Comparison of ENCODE assay signal across 22 mouse cellular contexts in the genomic region with DNA sequence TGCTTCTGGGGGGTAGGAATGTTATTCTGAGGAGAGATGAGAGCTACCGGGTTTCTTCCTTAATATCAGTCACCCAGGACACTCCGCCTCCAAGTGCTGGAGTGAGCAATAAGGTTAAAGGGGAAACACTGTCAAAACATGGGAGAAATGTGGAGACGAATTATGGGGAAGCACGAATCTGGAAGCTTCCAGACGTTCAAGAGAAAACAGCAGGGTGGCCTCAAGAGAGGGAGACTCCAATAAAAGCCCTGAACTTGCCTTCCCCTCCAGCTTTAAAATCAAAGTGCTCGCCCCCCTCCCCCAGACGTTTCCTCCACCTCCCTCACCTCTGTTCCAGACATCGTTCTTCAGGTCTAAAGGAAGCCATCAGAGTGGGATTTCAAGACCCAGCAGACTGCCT.
"Had no signal": no experiment of that assay in that cellular context is flagged by ENCODE, and none has a peak within 500 bp of the region (broad histone marks: within the 10 kb centered on the region; RNA-seq: fewer than 3 reads in every experiment).

No protein-coding gene starts in this region.

- H3K27me3 ChIP-seq: forebrain, embryonic 15.5 days; heart, embryonic 13.5 days; heart, embryonic 15.5 days; hindbrain, embryonic 13.5 days; hindbrain, embryonic 15.5 days; limb, embryonic 13.5 days; limb, embryonic 15.5 days had no signal

- H3K4me2 ChIP-seq: forebrain, embryonic 15.5 days; heart, embryonic 11.5 days; heart, embryonic 13.5 days; heart, embryonic 15.5 days; hindbrain, embryonic 13.5 days; hindbrain, embryonic 15.5 days; limb, embryonic 13.5 days; limb, embryonic 15.5 days had no signal

- H3K4me1 ChIP-seq: forebrain, embryonic 15.5 days; hindbrain, embryonic 13.5 days; hindbrain, embryonic 15.5 days had no signal

- ATAC-seq: forebrain, embryonic 15.5 days; forebrain, postnatal 0 days; hindbrain, postnatal 0 days; intestine, embryonic 16.5 days had no signal

- DNase-seq: forebrain, postnatal 0 days; gastrocnemius, postnatal 14 days; gastrocnemius, postnatal 36 days; heart, adult 18-20 months; heart, postnatal 14 days; heart, postnatal 36 days; kidney, adult 18-20 months; kidney, adult 9 months; kidney, postnatal 14 days; layer of hippocampus, adult 9-11 months; layer of hippocampus, postnatal 36 days; left cerebral cortex, postnatal 4 days had no signal

- H3K27ac ChIP-seq: forebrain, embryonic 15.5 days; heart, embryonic 13.5 days; heart, embryonic 15.5 days; hindbrain, embryonic 13.5 days; hindbrain, embryonic 15.5 days; hindbrain, postnatal 0 days; limb, embryonic 13.5 days; limb, embryonic 15.5 days had no signal

- H3K36me3 ChIP-seq: heart, embryonic 15.5 days; limb, embryonic 15.5 days had no signal

- H3K9me3 ChIP-seq: forebrain, embryonic 15.5 days; heart, embryonic 13.5 days; heart, embryonic 15.5 days; hindbrain, embryonic 13.5 days; hindbrain, embryonic 15.5 days; limb, embryonic 13.5 days; limb, embryonic 15.5 days had no signal

- H3K9ac ChIP-seq: forebrain, embryonic 15.5 days; forebrain, postnatal 0 days; heart, embryonic 13.5 days; heart, embryonic 15.5 days; hindbrain, embryonic 13.5 days; hindbrain, embryonic 15.5 days; limb, embryonic 13.5 days; limb, embryonic 15.5 days had no signal

- H3K4me3 ChIP-seq: forebrain, embryonic 15.5 days; heart, embryonic 13.5 days; heart, embryonic 15.5 days; hindbrain, embryonic 13.5 days; hindbrain, embryonic 15.5 days; limb, embryonic 13.5 days; limb, embryonic 15.5 days had no signal
